Mouse (Mus musculus): ENCODE results near the gene Zcchc13.

- no peak for TF ChIP-seq POLR2A (IDR thresholded peaks at IDR 0.05; ENCODE audit: control insufficient read depth in 1 of 2, insufficient read depth in 1 of 2, low read depth in 1 of 2, low read length in 2 of 2, poor library complexity in 1 of 2)
- TF ChIP-seq POLR2AphosphoS2 (IDR thresholded peaks at IDR 0.05; ENCODE audit: low read length) = no peak
- no peak for TF ChIP-seq CTCF (IDR thresholded peaks at IDR 0.05 in 2 of 3, conservative IDR thresholded peaks at IDR 0.05 in 1 of 3; ENCODE audit: control insufficient read depth in 1 of 3, insufficient read depth in 1 of 3, low read depth in 2 of 3, low read length in 3 of 3, poor library complexity in 1 of 3, severe bottlenecking in 1 of 3)
- TF ChIP-seq EP300 (IDR thresholded peaks at IDR 0.05; ENCODE audit: low read depth in 1 of 2, low read length in 2 of 2) = no peak
- no peak for TF ChIP-seq MYC (IDR thresholded peaks at IDR 0.05; ENCODE audit: low read depth, low read length)
- TF ChIP-seq MAFK (IDR thresholded peaks at IDR 0.05; ENCODE audit: borderline replicate concordance, low read depth, low read length) = no peak
- no peak for TF ChIP-seq USF1 (IDR thresholded peaks at IDR 0.05; ENCODE audit: low read depth, low read length)
- TF ChIP-seq MAX (IDR thresholded peaks at IDR 0.05; ENCODE audit: low read length) = no peak
- no peak for TF ChIP-seq BHLHE40 (IDR thresholded peaks at IDR 0.05; ENCODE audit: borderline replicate concordance, low read depth, low read length)
- no peak for TF ChIP-seq NELFE (IDR thresholded peaks at IDR 0.05; ENCODE audit: low read depth, low read length)
- TF ChIP-seq HCFC1 (IDR thresholded peaks at IDR 0.05; ENCODE audit: low read depth, low read length) = no peak
Observed at GRCm38 (mm10) chrX:103605473-103605872, 24.9 kb upstream of the Zcchc13 start.
